21 mouse cellular contexts compared by ENCODE assay signal in the genomic region with DNA sequence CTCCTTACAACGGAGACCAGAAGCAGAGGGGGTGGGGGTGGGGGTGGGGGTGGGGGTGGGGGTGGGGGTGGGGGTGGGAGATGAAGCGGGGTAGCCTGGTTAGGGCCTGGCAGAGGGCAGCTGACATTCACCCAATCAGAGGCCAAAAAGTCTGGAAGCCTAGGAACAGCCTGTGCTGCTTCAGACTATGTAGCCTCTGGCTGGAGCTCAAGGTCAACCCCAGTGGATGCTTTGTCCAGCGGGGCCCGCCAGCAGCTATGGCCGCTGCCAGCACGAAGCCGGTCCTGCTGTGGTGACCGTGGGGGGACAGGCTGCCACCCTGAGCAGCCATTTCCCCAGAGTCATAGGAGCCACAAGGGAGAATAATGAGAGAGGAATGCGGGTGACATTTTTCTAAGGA.
DNase-seq lines count a peak whose midpoint lies in the region; ATAC-seq and TF ChIP-seq lines count a peak whose summit lies in the region.
"Had no signal": no experiment of that assay in that cellular context is flagged by ENCODE, and none has a peak within 500 bp of the region (broad histone marks: within the 10 kb centered on the region; RNA-seq: fewer than 3 reads in every experiment).

No protein-coding gene starts in this region.

- WGBS in lung, postnatal 0 days: 58% methylated on average over 8 of the region's 9 CpGs

- peak; percentile 9 to 12 for DNase-seq in cerebellum, adult 18-20 months
- no peak for DNase-seq in cerebellum, postnatal 25 days
- peak; percentile 37 to 65 for DNase-seq in heart, adult 18-20 months
- DNase-seq in heart, postnatal 14 days: no peak
- peak; percentile 29 for DNase-seq in ovary, postnatal 36 days (ENCODE audit: low spot score)
- DNase-seq in ovary, postnatal 10 days (ENCODE audit: low spot score): no peak
- DNase-seq in frontal cortex, postnatal 10 days (ENCODE audit: low spot score in 2 of 2): no peak
- no peak for DNase-seq in lung, postnatal 0 days (ENCODE audit: low spot score)
- DNase-seq: B cell, adult 2 months; embryo, embryonic 11 days; kidney, adult 18-20 months; kidney, postnatal 10 days; midbrain, embryonic 14.5 days; thymus, postnatal 14 days had no signal

- no peak overlapping the region for H3K9ac ChIP-seq in lung, postnatal 0 days (replicated peaks; ENCODE audit: low read depth)
- H3K9ac ChIP-seq: heart, embryonic 15.5 days; hindbrain, embryonic 15.5 days; liver, embryonic 12.5 days; lung, embryonic 15.5 days; stomach, embryonic 15.5 days had no signal

- no peak overlapping the region for H3K4me2 ChIP-seq in lung, postnatal 0 days (replicated peaks; ENCODE audit: low read depth, low read length)
- H3K4me2 ChIP-seq: heart, embryonic 15.5 days; hindbrain, embryonic 15.5 days; liver, embryonic 12.5 days; lung, embryonic 15.5 days; stomach, embryonic 15.5 days had no signal

- no peak for TF ChIP-seq CTCF in lung, postnatal 0 days (IDR thresholded peaks at IDR 0.05)

- H3K4me3 ChIP-seq in lung, postnatal 0 days (ENCODE audit: low read depth, low read length): no peak overlapping the region
- H3K4me3 ChIP-seq: heart, embryonic 15.5 days; hindbrain, embryonic 15.5 days; layer of hippocampus, adult 2 months; liver, embryonic 12.5 days; lung, embryonic 15.5 days; stomach, embryonic 15.5 days had no signal

- no peak overlapping the region for H3K27ac ChIP-seq in lung, postnatal 0 days (ENCODE audit: low read length)
- H3K27ac ChIP-seq: heart, embryonic 15.5 days; hindbrain, embryonic 15.5 days; layer of hippocampus, adult 2 months; liver, embryonic 12.5 days; lung, embryonic 15.5 days; stomach, embryonic 15.5 days had no signal

- TF ChIP-seq EP300 in lung, postnatal 0 days (IDR thresholded peaks at IDR 0.05): no peak

- no peaks in the 10 kb centered on the region for H3K27me3 ChIP-seq in lung, postnatal 0 days (replicated peaks; ENCODE audit: insufficient read depth, low read length)
- H3K27me3 ChIP-seq: hindbrain, embryonic 15.5 days; liver, embryonic 12.5 days; lung, embryonic 15.5 days; stomach, embryonic 15.5 days had no signal

- no peak for ATAC-seq in lung, postnatal 0 days
- ATAC-seq: forebrain, embryonic 14.5 days; liver, embryonic 12.5 days had no signal

- no peaks in the 10 kb centered on the region for H3K9me3 ChIP-seq in lung, postnatal 0 days (ENCODE audit: low read length)
- H3K9me3 ChIP-seq: heart, embryonic 15.5 days; hindbrain, embryonic 15.5 days; liver, embryonic 12.5 days; lung, embryonic 15.5 days; stomach, embryonic 15.5 days had no signal

- intact Hi-C loops in heart, postnatal 14 days (cut with DNase I): no loop called here

- no peaks in the 10 kb centered on the region for H3K36me3 ChIP-seq in lung, postnatal 0 days (ENCODE audit: insufficient read depth, low read length)
- H3K36me3 ChIP-seq: heart, embryonic 15.5 days; hindbrain, embryonic 15.5 days; liver, embryonic 12.5 days; lung, embryonic 15.5 days; stomach, embryonic 15.5 days had no signal

- 0 out of 2 replicates have a peak, but pooled peaks cover 5% of the 10 kb centered on the region for H3K4me1 ChIP-seq in lung, postnatal 0 days (ENCODE audit: insufficient read depth, low read depth, low read length)

Comparison
In these comparisons a context has a peak if more than half of its experiments do, and no peak if none do; other contexts are left out.
1. DNase-seq: peak in cerebellum, adult 18-20 months (2 of 2), heart, adult 18-20 months (2 of 2) and ovary, postnatal 36 days (single experiment); none in cerebellum, postnatal 25 days (0 of 2), heart, postnatal 14 days (0 of 2), ovary, postnatal 10 days (single experiment), frontal cortex, postnatal 10 days (0 of 2) and lung, postnatal 0 days (single experiment).